Mouse (Mus musculus) lung, embryonic 16.5 days (tissue): ENCODE data around the gene Numbl. TPM values are rescaled to one million over a fixed set of nuclear protein-coding genes. Genes with fewer than 3 reads are reported as not detected.
A peak's percentile ranks its signal among the peaks of the same experiment; 100 is the strongest.

Source experiments
- ATAC-seq: fragments of 200-750 bp; cut with Nextera tagmentation; 2 replicates; pipeline ENCODE4 v1.8.0; 2017; ENCODE audit warnings: low read depth, mild to moderate bottlenecking, moderate library complexity
- H3K27ac ChIP-seq: fragments of 300-500 bp; sonication (generic); 2 replicates; pipeline ENCODE4 v1.5.1; 2014; ENCODE audit warnings: mild to moderate bottlenecking, control low read depth, low read length
- H3K27me3 ChIP-seq: fragments of 300-500 bp; sonication (generic); 2 replicates; pipeline ENCODE4 v1.6.1; 2014; ENCODE audit warnings: low read depth, low read length, mixed read lengths; ENCODE audit not compliant: control insufficient read depth, insufficient read depth
- H3K36me3 ChIP-seq: fragments of 300-500 bp; sonication (generic); 2 replicates; pipeline ENCODE4 v1.6.1; 2014; ENCODE audit warnings: low read length; ENCODE audit not compliant: control insufficient read depth, insufficient read depth
- H3K4me1 ChIP-seq: fragments of 300-500 bp; sonication (generic); replicated peaks from 2 replicates; pipeline ENCODE4 v1.6.1; 2014; ENCODE audit warnings: low read length, mixed read lengths; ENCODE audit not compliant: control insufficient read depth, insufficient read depth
- H3K4me2 ChIP-seq: fragments of 300-500 bp; sonication (generic); 2 replicates; pipeline ENCODE4 v1.6.1; 2014; ENCODE audit warnings: low read depth, low read length, control low read depth
- H3K4me3 ChIP-seq: fragments of 300-500 bp; sonication (generic); 2 replicates; pipeline ENCODE4 v1.5.1; 2014; ENCODE audit warnings: mild to moderate bottlenecking, low read length, control low read depth
- H3K9ac ChIP-seq: fragments of 300-500 bp; sonication (generic); 2 replicates; pipeline ENCODE4 v1.6.1; 2014; ENCODE audit warnings: low read length, control low read depth
- H3K9me3 ChIP-seq: fragments of 300-500 bp; sonication (generic); 2 replicates; pipeline ENCODE4 v1.6.1; 2016; ENCODE audit warnings: low read length; ENCODE audit not compliant: control insufficient read depth
- WGBS: fragments of 180-500 bp; shearing (Covaris S2); extraction: QIAGEN DNeasy Blood & Tissue Kit; methylation state at CpG from one replicate; pipeline ENCODE4 v1.1.7; 2014; 5-methylcytosine and 5-hydroxymethylcytosine counted together
- polyA plus RNA-seq: library from polyadenylated mRNA; unstranded; fragments of >200 nt; fragmentation: Nextera tagmentation; extraction: Ambion mirVana; gene quantifications from 2 replicates; pipeline ENCODE4 v1.2.1, GENCODE M21; 2015

Gene Numbl
- polyA plus RNA-seq, 1 experiment from 2014 or later: 14.9 TPM

DNA sequence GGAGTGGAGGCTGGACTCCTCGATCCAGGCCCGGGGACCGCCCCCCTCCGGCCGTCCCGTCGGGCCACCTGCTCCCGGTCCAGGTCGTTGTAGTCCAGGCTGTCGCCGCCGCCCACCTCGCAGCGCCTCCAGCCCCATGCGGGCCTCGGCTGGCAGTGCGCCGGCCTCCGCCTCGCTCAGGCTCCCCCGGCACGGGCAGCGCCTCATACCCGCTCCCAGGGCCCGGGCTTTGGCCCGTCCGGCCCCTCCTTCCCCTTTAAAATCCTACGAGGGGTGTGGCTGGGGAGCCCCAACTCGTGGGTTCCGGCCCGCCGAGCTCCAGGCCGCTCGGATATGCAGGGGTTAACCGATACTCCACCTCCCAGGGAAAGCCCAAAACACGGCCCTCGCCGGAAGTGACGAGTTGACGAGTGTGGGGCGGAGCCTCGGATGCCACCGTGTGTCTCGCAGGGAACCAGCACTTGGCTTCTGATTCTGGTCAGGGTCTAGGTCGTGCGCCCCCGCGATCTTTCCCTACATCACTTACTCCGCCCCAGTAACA, 29.9 kb upstream of the Numbl start, which contains the start of gene Itpkc:
Gene Itpkc (minus strand): TSS at position 381 of the 541 bp plus-strand sequence.
- H3K9ac ChIP-seq: peak within 1 kb of the TSS; percentile 83
- peak within 1 kb of the TSS; percentile 91 for H3K27ac ChIP-seq
- peak within 1 kb of the TSS; percentile 84 for H3K4me3 ChIP-seq
- WGBS: under 1% methylated on average over 49 of the region's 49 CpGs
- H3K9me3 ChIP-seq: no peaks in the 10 kb centered on the region
- peaks cover 40% of the 10 kb centered on the region for H3K4me1 ChIP-seq
- no peaks in the 10 kb centered on the region for H3K36me3 ChIP-seq
- peak within 1 kb of the TSS; percentile 85 for H3K4me2 ChIP-seq
- no peaks in the 10 kb centered on the region for H3K27me3 ChIP-seq
- ATAC-seq: peak; percentile 88

DNA sequence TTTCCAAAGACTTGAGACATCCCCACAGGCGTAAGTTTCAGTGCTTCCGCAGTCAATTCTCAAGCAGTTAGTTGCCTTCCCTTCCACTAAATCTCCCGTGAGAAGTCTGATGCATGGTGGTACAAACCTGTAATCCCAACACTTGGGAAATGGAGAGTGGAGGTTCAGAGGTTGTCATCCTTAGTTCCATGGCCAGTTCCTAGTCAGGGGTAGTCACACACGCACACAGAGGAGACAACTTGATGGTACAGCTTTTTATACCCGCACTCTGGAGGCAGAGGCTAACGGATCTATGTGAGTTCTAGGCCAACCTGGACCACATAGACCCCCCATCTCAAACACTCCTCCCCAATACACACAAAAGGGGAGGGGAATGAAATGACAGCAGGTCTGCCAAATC, 29.4 kb upstream of the Numbl start:
- no peaks in the 10 kb centered on the region for H3K9me3 ChIP-seq
- H3K4me1 ChIP-seq: peaks cover 44% of the 10 kb centered on the region
- H3K27ac ChIP-seq: peak overlapping the region; percentile 91
- H3K27me3 ChIP-seq: no peaks in the 10 kb centered on the region
- WGBS: 19% methylated on average over 6 of the region's 6 CpGs
- ATAC-seq: peak; percentile 0; the same call in 1 of the 2 replicates
- peak overlapping the region; percentile 84 for H3K4me3 ChIP-seq
- no peaks in the 10 kb centered on the region for H3K36me3 ChIP-seq
- H3K9ac ChIP-seq: peak overlapping the region; percentile 83
- H3K4me2 ChIP-seq: peak overlapping the region; percentile 85

DNA sequence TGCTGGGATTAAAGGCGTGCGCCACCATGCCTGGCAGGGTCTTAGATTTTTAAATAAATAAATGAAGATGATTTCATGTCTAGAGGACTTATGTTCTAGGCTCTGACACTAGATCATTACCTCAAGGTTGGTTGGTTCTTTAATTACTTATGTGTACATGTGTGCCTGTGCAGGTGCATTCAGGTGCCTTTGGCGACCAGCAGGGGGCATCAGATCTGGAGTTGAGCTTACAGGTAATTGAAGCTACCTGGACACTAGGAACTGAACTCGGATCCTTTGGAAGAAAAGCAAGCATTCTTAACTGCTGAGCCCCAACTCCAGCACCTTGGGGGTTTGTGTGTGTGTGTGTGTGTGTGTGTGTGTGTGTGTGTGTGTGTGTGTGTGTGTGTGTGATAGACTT, 27.5 kb upstream of the Numbl start:
- no peak overlapping the region for H3K4me3 ChIP-seq
- no peaks in the 10 kb centered on the region for H3K36me3 ChIP-seq
- no peak overlapping the region for H3K4me2 ChIP-seq
- no peaks in the 10 kb centered on the region for H3K9me3 ChIP-seq
- no peak for ATAC-seq
- no peak overlapping the region for H3K27ac ChIP-seq
- WGBS: 70% methylated on average over 4 of the region's 4 CpGs
- no peaks in the 10 kb centered on the region for H3K27me3 ChIP-seq
- peaks cover 31% of the 10 kb centered on the region for H3K4me1 ChIP-seq
- H3K9ac ChIP-seq: no peak overlapping the region

DNA sequence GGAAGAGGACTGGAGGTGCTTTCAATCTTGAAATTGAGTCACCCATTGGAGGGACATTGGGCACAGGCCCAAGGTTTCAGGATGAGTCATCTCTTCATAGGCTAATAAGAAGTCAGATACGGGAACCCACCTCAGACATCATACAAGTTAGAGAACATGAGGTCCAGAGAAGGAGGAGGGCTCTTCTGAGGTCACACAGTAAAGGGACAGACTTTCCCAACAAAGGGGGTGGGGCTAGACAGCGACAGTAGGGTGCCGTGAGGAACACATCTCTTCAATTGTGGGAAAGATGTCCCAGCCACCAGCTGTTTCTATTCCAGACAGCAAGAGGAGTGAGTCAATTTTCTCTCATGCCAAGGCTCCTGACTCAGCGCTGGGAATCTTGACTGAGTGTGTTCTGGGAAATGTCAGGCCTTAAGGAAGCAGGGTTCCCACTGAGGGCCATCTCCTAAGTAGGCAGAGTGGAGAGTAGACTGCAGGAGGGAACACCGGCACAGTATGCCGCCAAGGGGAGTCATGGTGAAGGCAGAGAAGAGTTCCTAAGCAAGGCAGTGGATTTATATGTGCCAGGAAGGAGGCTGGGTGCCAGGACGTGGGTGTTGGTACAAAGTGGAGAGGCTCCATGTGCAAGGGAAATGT, 26.4 kb upstream of the Numbl start:
- Histone ChIP-seq H3K27me3 (no peaks in the 10 kb centered on the region), H3K36me3 (no peaks in the 10 kb centered on the region), H3K4me2 (no peak overlapping the region), H3K27ac (peak overlapping the region; percentile 49; the same call in 1 of the 2 replicates), H3K9me3 (no peaks in the 10 kb centered on the region), H3K4me1 (peaks cover 21% of the 10 kb centered on the region), H3K9ac (no peak overlapping the region), H3K4me3 (no peak overlapping the region)
- no peak for ATAC-seq
- WGBS: 63% methylated on average over 7 of the region's 7 CpGs

DNA sequence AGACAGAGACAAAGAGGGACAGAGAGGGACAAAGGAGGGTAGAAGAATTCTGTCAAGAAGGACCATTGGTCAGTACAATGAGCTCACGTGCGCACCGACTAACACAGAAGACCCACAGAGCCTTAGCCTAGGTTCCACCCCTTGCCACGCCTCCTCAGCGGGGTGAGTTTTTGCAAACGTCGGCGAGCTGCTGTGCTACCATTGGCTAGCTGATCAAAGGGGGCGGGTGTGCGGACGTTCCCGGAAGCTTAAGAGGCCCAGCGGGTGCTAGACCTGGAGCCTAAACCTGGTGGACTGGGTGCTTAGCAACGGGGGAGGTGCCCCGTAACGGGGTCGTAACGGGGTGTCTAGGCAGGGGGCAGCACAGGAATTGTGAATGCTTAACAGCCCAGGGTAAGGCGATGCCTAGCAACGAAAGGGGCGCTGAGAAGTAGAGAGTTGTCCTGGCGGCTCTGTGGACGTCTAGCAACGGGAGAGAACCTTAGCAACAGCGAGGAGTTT, 25.4 kb upstream of the Numbl start, which contains the start of gene Coq8b:
Gene Coq8b (plus strand): TSS at position 243 of the 501 bp plus-strand sequence.
- ATAC-seq: peak; percentile 91
- Histone ChIP-seq H3K4me2 (peak within 1 kb of the TSS; percentile 80), H3K27me3 (no peaks in the 10 kb centered on the region), H3K4me1 (peaks cover 12% of the 10 kb centered on the region), H3K9me3 (no peaks in the 10 kb centered on the region), H3K27ac (peak within 1 kb of the TSS; percentile 60), H3K4me3 (peak within 1 kb of the TSS; percentile 64), H3K9ac (peak within 1 kb of the TSS; percentile 70), H3K36me3 (peaks cover 4% of the 10 kb centered on the region; the same call in 1 of the 2 replicates)
- under 1% methylated on average over 25 of the region's 25 CpGs for WGBS

DNA sequence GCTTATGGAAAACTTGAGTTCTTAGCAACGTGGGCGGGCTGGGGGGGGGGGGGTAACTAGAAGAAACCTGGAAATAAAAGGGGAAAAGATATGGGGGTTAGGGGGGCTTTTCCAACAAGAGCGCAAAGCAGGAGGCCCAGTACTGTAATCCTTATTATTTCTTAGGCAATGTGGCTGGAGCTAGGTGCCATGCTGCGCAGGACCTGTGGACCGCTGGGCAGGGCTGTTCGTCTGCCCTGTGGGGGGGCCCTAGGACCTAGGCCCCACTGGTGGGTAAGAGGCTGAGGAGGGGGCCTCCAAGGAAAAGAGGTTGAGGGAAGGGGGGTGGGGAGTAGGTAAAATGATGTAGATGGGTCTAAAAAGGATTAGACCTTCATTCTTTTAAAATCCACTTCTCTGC, 24.9 kb upstream of the Numbl start:
- no peak for ATAC-seq
- peak overlapping the region; percentile 60 for H3K27ac ChIP-seq
- H3K9ac ChIP-seq: peak overlapping the region; percentile 70
- no peaks in the 10 kb centered on the region for H3K27me3 ChIP-seq
- 3% methylated on average over 6 of the region's 6 CpGs for WGBS
- peaks cover 12% of the 10 kb centered on the region for H3K4me1 ChIP-seq
- peak overlapping the region; percentile 64 for H3K4me3 ChIP-seq
- peaks cover 4% of the 10 kb centered on the region; the same call in 1 of the 2 replicates for H3K36me3 ChIP-seq
- peak overlapping the region; percentile 80 for H3K4me2 ChIP-seq
- no peaks in the 10 kb centered on the region for H3K9me3 ChIP-seq

DNA sequence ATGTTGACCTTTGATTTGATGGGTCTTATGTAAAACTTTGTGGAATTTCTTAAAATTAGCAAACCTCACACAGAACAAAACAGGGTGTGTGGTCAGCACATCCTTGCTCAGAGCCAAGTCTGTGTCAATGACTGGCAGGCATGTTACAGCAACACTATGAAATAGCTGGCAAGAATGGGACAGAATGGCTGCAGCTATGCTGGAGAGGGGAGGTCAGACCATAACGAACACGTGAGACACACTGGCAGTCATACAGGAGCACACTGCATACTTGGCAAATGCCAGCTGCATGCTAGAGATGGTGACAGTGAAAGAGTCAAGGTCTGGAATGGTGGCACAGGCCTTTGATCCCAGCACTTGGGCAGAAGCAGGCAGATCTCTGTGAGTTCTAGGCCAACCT, 22.5 kb upstream of the Numbl start:
- H3K9me3 ChIP-seq: no peaks in the 10 kb centered on the region
- H3K9ac ChIP-seq: no peak overlapping the region
- H3K27me3 ChIP-seq: no peaks in the 10 kb centered on the region
- no peak overlapping the region for H3K27ac ChIP-seq
- WGBS: 68% methylated on average over 2 of the region's 2 CpGs
- no peak overlapping the region for H3K4me3 ChIP-seq
- peaks cover 9% of the 10 kb centered on the region for H3K4me1 ChIP-seq
- H3K4me2 ChIP-seq: no peak overlapping the region
- H3K36me3 ChIP-seq: peaks cover 6% of the 10 kb centered on the region
- ATAC-seq: no peak

DNA sequence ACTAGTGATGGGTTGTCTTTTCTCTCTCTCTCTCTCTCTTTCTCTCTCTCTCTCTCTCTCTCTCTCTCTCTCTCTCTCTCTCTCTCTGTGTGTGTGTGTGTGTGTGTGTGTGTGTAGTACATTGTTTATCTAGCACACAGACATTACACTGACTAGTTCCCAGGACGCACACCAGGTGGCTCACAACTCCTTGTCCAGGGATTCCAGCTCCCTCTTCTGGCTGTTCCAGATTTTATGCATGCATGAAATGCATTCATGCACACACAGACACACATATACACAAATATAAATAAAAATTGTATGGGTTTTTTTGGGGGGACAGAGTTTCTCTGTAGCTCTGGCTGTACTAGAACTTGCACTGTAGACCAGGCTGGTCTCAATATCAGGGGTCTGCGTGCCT, 20.7 kb upstream of the Numbl start:
- H3K9me3 ChIP-seq: no peaks in the 10 kb centered on the region
- H3K4me1 ChIP-seq: peaks cover 9% of the 10 kb centered on the region
- no peak for ATAC-seq
- WGBS: 72% methylated on average over 2 of the region's 2 CpGs
- H3K4me3 ChIP-seq: no peak overlapping the region
- no peaks in the 10 kb centered on the region for H3K27me3 ChIP-seq
- peaks cover 6% of the 10 kb centered on the region for H3K36me3 ChIP-seq
- H3K4me2 ChIP-seq: no peak overlapping the region
- no peak overlapping the region for H3K9ac ChIP-seq
- H3K27ac ChIP-seq: no peak overlapping the region

DNA sequence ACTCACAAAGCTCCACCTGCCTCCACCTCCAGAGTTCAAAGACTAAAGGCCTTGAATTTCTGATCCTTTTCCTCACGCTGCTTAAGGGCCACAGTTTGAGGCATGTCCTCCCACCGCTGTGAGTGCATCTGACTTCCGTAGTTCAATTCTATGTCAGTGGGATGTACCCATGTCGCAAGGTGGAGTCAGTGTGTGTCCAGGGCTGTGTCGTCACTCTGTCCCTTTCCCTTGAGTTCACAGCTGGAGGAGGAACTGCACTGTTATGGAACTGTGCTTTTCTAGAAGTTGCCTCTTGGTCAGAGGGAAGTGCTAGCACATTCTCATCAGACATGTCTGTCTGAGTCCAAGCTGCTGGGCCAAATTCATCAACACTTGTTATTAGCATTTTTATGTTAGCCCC, 19.7 kb upstream of the Numbl start:
- peaks cover 11% of the 10 kb centered on the region for H3K36me3 ChIP-seq
- ATAC-seq: no peak
- 86% methylated on average over 5 of the region's 5 CpGs for WGBS

More for the DNA sequence above, 19.7 kb upstream of the Numbl start:
- H3K4me3 ChIP-seq: no peak overlapping the region
- no peak overlapping the region for H3K9ac ChIP-seq
- H3K9me3 ChIP-seq: no peaks in the 10 kb centered on the region
- peaks cover 6% of the 10 kb centered on the region for H3K4me1 ChIP-seq
- H3K27me3 ChIP-seq: no peaks in the 10 kb centered on the region
- H3K27ac ChIP-seq: no peak overlapping the region
- no peak overlapping the region for H3K4me2 ChIP-seq
